Mouse (Mus musculus): ENCODE measurements around the gene Cacna1d. TPM values are rescaled to one million over a fixed set of nuclear protein-coding genes. Genes with fewer than 3 reads are reported as not detected.

Gene Cacna1d
- polyA plus RNA-seq, 1 experiment, result 26.2 TPM

- H3K4me3 ChIP-seq (replicated peaks; ENCODE audit: extremely low read depth, low read depth, low read length), result no peak overlapping the region
- TF ChIP-seq CTCF (IDR thresholded peaks at IDR 0.05; ENCODE audit: insufficient read depth, low read length), result no peak
- TF ChIP-seq POLR2A (IDR thresholded peaks at IDR 0.05; ENCODE audit: borderline replicate concordance, extremely low read depth, low read depth, low read length), result no peak
- H3K4me1 ChIP-seq (ENCODE audit: control insufficient read depth, insufficient read depth, low read length), result no peaks in the 10 kb centered on the region; the same call in 1 of the 2 replicates
- 74% methylated on average over 8 of the region's 8 CpGs for WGBS
- no peak for DNase-seq
These were observed 219.4 kb downstream of the Cacna1d start for GRCm38 (mm10) chr14:30271856-30272255.

GRCm38 (mm10) chr14:30270350-30270749, 220.9 kb downstream of the Cacna1d start:
- DNase-seq, result no peak
- Histone ChIP-seq H3K4me3 (replicated peaks; ENCODE audit: extremely low read depth, low read depth, low read length) (no peak overlapping the region), H3K4me1 (ENCODE audit: control insufficient read depth, insufficient read depth, low read length) (no peaks in the 10 kb centered on the region; the same call in 1 of the 2 replicates)
- WGBS, result 68% methylated on average over 5 of the region's 5 CpGs
- TF ChIP-seq POLR2A (IDR thresholded peaks at IDR 0.05; ENCODE audit: borderline replicate concordance, extremely low read depth, low read depth, low read length) (no peak), CTCF (IDR thresholded peaks at IDR 0.05; ENCODE audit: insufficient read depth, low read length) (no peak)

GRCm38 (mm10) chr14:30265728-30266127, 225.5 kb downstream of the Cacna1d start:
- no peak for DNase-seq
- WGBS, result 62% methylated on average over 9 of the region's 9 CpGs

DNA sequence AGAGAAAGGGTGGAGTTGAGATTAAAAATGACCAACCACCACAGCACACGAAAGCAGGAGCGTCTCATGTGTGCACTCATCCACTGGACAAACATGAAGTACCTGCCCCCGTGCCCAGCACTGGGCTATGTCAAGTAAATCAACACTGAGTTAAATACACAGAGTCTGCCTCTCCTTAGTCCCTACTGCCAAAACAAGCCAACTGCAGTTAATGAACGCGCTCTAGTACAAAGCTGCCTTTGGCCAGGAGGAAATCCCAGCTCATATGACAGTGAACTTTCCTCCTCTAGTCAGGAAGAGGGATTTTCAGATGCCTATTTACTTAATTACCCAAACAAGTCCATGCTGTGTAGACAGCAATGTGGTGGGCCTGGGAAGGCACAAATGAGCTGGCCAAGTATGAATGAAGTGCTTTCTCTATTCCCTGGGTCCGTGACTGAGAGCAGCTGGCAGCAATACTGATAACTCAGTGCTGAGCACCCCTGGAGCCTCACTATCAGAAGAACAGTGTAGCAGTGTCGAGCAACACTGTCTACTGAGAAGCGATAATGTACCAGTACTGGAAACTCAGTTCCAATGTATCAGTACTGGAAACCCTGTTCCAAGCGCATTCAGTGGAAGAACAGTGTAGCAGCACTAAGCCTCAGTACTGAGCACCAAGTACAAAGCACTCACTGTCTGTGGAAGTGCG, 229.5 kb downstream of the Cacna1d start:
- DNase-seq, result no peak
- H3K4me1 ChIP-seq (ENCODE audit: control insufficient read depth, insufficient read depth, low read length), result no peaks in the 10 kb centered on the region
- 67% methylated on average over 10 of the region's 10 CpGs for WGBS
- H3K4me3 ChIP-seq (replicated peaks; ENCODE audit: extremely low read depth, low read depth, low read length), result no peak overlapping the region
- TF ChIP-seq POLR2A (IDR thresholded peaks at IDR 0.05; ENCODE audit: borderline replicate concordance, extremely low read depth, low read depth, low read length), result no peak
- TF ChIP-seq CTCF (IDR thresholded peaks at IDR 0.05; ENCODE audit: insufficient read depth, low read length), result no peak

More at GRCm38 (mm10) chr14:30265728-30266127, 225.5 kb downstream of the Cacna1d start:
- H3K4me1 ChIP-seq (ENCODE audit: control insufficient read depth, insufficient read depth, low read length), result no peaks in the 10 kb centered on the region; the same call in 1 of the 2 replicates
- TF ChIP-seq CTCF (IDR thresholded peaks at IDR 0.05; ENCODE audit: insufficient read depth, low read length) (no peak), POLR2A (IDR thresholded peaks at IDR 0.05; ENCODE audit: borderline replicate concordance, extremely low read depth, low read depth, low read length) (no peak)
- no peak overlapping the region for H3K4me3 ChIP-seq (replicated peaks; ENCODE audit: extremely low read depth, low read depth, low read length)

- H3K4me3 ChIP-seq (replicated peaks; ENCODE audit: extremely low read depth, low read depth, low read length), result no peak overlapping the region
- H3K4me1 ChIP-seq (ENCODE audit: control insufficient read depth, insufficient read depth, low read length), result no peaks in the 10 kb centered on the region; the same call in 1 of the 2 replicates
- WGBS, result 39% methylated on average over 4 of the region's 4 CpGs
- TF ChIP-seq CTCF (IDR thresholded peaks at IDR 0.05; ENCODE audit: insufficient read depth, low read length) (no peak), POLR2A (IDR thresholded peaks at IDR 0.05; ENCODE audit: borderline replicate concordance, extremely low read depth, low read depth, low read length) (no peak)
- DNase-seq, result no peak
These were observed 233.6 kb downstream of the Cacna1d start for GRCm38 (mm10) chr14:30257626-30258025.

- no peak for DNase-seq
- TF ChIP-seq CTCF (IDR thresholded peaks at IDR 0.05; ENCODE audit: insufficient read depth, low read length) (no peak), POLR2A (IDR thresholded peaks at IDR 0.05; ENCODE audit: borderline replicate concordance, extremely low read depth, low read depth, low read length) (no peak)
- Histone ChIP-seq H3K4me1 (ENCODE audit: control insufficient read depth, insufficient read depth, low read length) (no peaks in the 10 kb centered on the region; the same call in 1 of the 2 replicates), H3K4me3 (replicated peaks; ENCODE audit: extremely low read depth, low read depth, low read length) (no peak overlapping the region)
- WGBS, result 49% methylated on average over 4 of the region's 4 CpGs
These were observed 234.8 kb downstream of the Cacna1d start for GRCm38 (mm10) chr14:30256486-30256885.

DNA sequence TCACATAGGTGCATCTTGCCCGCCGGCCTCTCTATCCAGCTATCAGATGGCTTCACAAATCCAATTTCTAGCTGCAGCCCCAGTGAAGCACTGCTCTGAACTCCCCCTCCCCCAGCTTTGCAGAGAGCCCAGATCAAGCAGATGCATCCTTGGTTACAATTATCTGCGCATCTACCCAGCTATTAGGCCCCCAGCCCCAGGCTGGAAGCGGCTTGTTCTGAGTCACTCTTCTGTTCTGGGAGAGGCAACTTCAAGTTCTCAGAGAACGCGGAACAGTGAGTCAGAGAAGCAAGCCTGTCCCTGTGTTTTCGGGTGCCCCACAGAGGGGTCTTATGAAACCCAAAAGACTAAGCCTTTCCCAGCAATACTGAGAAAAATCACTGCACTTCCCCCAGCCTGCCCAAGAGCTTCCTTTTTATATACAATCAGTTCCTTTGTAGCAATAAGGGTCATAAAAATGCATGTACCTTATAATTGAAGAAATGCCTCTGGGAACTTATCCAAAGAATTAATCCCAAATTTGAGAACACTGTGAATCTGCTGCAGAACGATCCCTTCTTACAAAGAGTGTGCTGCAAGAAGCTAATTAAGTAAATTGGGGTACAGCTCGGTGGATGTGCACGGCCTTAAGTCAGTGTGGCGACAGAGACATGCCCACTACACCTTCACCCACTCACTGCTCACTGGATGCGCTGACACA, 235.4 kb downstream of the Cacna1d start:
- WGBS, result 72% methylated on average over 12 of the region's 12 CpGs
- Histone ChIP-seq H3K4me3 (replicated peaks; ENCODE audit: extremely low read depth, low read depth, low read length) (no peak overlapping the region), H3K4me1 (ENCODE audit: control insufficient read depth, insufficient read depth, low read length) (no peaks in the 10 kb centered on the region; the same call in 1 of the 2 replicates)
- no peak for DNase-seq
- TF ChIP-seq POLR2A (IDR thresholded peaks at IDR 0.05; ENCODE audit: borderline replicate concordance, extremely low read depth, low read depth, low read length) (no peak), CTCF (IDR thresholded peaks at IDR 0.05; ENCODE audit: insufficient read depth, low read length) (no peak)

- H3K4me1 ChIP-seq (ENCODE audit: control insufficient read depth, insufficient read depth, low read length), result peaks cover 2% of the 10 kb centered on the region; the same call in 1 of the 2 replicates
- 75% methylated on average over 4 of the region's 4 CpGs for WGBS
- no peak for DNase-seq
- TF ChIP-seq CTCF (IDR thresholded peaks at IDR 0.05; ENCODE audit: insufficient read depth, low read length) (no peak), POLR2A (IDR thresholded peaks at IDR 0.05; ENCODE audit: borderline replicate concordance, extremely low read depth, low read depth, low read length) (no peak)
- H3K4me3 ChIP-seq (replicated peaks; ENCODE audit: extremely low read depth, low read depth, low read length), result no peak overlapping the region
These were observed 236.5 kb downstream of the Cacna1d start for GRCm38 (mm10) chr14:30254776-30255175.

- TF ChIP-seq POLR2A (IDR thresholded peaks at IDR 0.05; ENCODE audit: borderline replicate concordance, extremely low read depth, low read depth, low read length) (no peak), CTCF (IDR thresholded peaks at IDR 0.05; ENCODE audit: insufficient read depth, low read length) (no peak)
- 54% methylated on average over 2 of the region's 2 CpGs for WGBS
- no peak for DNase-seq
- peaks cover 2% of the 10 kb centered on the region; the same call in 1 of the 2 replicates for H3K4me1 ChIP-seq (ENCODE audit: control insufficient read depth, insufficient read depth, low read length)
- H3K4me3 ChIP-seq (replicated peaks; ENCODE audit: extremely low read depth, low read depth, low read length), result no peak overlapping the region
These were observed 238.4 kb downstream of the Cacna1d start for GRCm38 (mm10) chr14:30252824-30253223.
